Mouse (Mus musculus) myocyte (in vitro differentiated cells): Measurements from ENCODE around the gene Rcor1.

ENCODE experiments used
- MAX ChIP-seq: IDR thresholded peaks from one replicate; pipeline ENCODE4 v1.6.1; 2011; ENCODE audit warnings: low read depth, mild to moderate bottlenecking, control low read depth
- MYOD1 ChIP-seq, 3 experiments: IDR thresholded peaks; one replicate each; pipeline ENCODE4 v1.6.1; 2011; ENCODE audit warnings: control low read depth in 2 of 3, low read depth in 2 of 3, mild to moderate bottlenecking in 2 of 3, moderate library complexity in 1 of 3; ENCODE audit not compliant: insufficient read length in 2 of 3, control insufficient read depth in 1 of 3
- MYOG ChIP-seq, 3 experiments: IDR thresholded peaks; one replicate each; pipeline ENCODE4 v1.6.1; 2011; ENCODE audit warnings: control low read depth in 2 of 3, low read depth in 2 of 3, mild to moderate bottlenecking in 2 of 3; ENCODE audit not compliant: insufficient read length in 2 of 3, control insufficient read depth in 1 of 3, insufficient read depth in 1 of 3
- POLR2A ChIP-seq: IDR thresholded peaks from one replicate; pipeline ENCODE4 v1.6.1; 2011; ENCODE audit warnings: low read depth, mild to moderate bottlenecking, control low read depth, moderate library complexity; ENCODE audit not compliant: insufficient read length
- POLR2AphosphoS2 ChIP-seq: IDR thresholded peaks from one replicate; pipeline ENCODE4 v1.6.1; 2011; ENCODE audit warnings: low read depth, control low read depth; ENCODE audit not compliant: insufficient read length
- TCF12 ChIP-seq: IDR thresholded peaks from one replicate; pipeline ENCODE4 v1.6.1; 2011; ENCODE audit warnings: mild to moderate bottlenecking, control low read depth; ENCODE audit not compliant: poor library complexity, insufficient read depth, severe bottlenecking
- USF1 ChIP-seq: IDR thresholded peaks from one replicate; pipeline ENCODE4 v1.6.1; 2011; ENCODE audit warnings: low read depth, mild to moderate bottlenecking, control low read depth, moderate library complexity

GRCm38 (mm10) chr12:111120976-111121645 is 82.0 kb downstream of the Rcor1 start:
- TF ChIP-seq POLR2A (no peak), POLR2AphosphoS2 (no peak), MAX (no peak), USF1 (no peak), MYOG (IDR thresholded peaks at IDR 0.05; ENCODE audit: control insufficient read depth in 1 of 3, insufficient read depth in 1 of 3, insufficient read length in 2 of 3, low read depth in 2 of 3) (no peak), MYOD1 (IDR thresholded peaks at IDR 0.05; ENCODE audit: control insufficient read depth in 1 of 3, insufficient read length in 2 of 3, low read depth in 2 of 3) (no peak), TCF12 (no peak)
